Mouse (Mus musculus) adrenal gland, postnatal 0 days (tissue): ENCODE measurements around the gene S1pr2. TPM values are rescaled to one million over a fixed set of nuclear protein-coding genes. Genes with fewer than 3 reads are reported as not detected.

ENCODE experiments used
- microRNA-seq: library from miRNA; unstranded; fragments of <30 nt; microRNA quantifications from one replicate; pipeline ENCODE4, GENCODE M21; 2016; ENCODE audit warnings: borderline replicate concordance; ENCODE audit not compliant: insufficient number of aligned reads
- polyA plus RNA-seq: library from polyadenylated mRNA; unstranded; fragments of >200 nt; fragmentation: Nextera tagmentation; extraction: Ambion mirVana; gene quantifications from 2 replicates; pipeline ENCODE4 v1.2.1, GENCODE M21; 2015

S1pr2 gene
- polyA plus RNA-seq = 25.8 and 29.4 TPM in 2 replicates

GRCm38 (mm10) chr9:20976216-20976960, at the start of gene S1pr2:
Gene S1pr2, minus strand, starts transcription at chr9:20976781.

DNA sequence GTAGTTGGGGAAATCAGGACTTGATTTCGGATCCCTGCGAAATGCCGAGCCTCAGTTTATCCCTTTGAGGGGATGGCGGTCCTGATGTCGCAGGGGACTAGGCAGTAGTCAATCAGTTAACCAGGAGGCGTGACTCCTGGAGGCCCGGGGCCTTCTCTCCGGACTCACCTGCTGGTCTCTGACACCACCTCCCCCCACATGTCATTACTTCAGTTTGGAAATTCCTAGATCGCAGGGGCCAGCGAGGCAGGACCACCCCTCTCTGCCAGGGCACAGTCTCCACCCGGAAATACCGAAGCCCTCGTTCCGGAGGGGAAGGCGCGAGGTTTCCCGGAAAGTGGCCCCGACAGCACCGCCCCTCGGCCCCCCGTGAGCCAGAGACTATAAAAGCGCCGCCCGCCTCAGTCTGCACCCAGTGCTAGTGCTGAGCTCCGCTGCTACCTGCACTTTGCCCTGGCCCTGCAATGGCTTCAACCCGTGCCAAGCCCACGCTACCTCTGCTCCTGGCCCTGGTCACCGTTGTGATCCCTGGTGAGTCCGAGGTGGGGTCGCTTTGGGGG, 39.1 kb upstream of the S1pr2 start, which contains the start of gene Icam1:
Gene Icam1 (plus strand): TSS at position 415 of the 560 bp plus-strand sequence.

DNA sequence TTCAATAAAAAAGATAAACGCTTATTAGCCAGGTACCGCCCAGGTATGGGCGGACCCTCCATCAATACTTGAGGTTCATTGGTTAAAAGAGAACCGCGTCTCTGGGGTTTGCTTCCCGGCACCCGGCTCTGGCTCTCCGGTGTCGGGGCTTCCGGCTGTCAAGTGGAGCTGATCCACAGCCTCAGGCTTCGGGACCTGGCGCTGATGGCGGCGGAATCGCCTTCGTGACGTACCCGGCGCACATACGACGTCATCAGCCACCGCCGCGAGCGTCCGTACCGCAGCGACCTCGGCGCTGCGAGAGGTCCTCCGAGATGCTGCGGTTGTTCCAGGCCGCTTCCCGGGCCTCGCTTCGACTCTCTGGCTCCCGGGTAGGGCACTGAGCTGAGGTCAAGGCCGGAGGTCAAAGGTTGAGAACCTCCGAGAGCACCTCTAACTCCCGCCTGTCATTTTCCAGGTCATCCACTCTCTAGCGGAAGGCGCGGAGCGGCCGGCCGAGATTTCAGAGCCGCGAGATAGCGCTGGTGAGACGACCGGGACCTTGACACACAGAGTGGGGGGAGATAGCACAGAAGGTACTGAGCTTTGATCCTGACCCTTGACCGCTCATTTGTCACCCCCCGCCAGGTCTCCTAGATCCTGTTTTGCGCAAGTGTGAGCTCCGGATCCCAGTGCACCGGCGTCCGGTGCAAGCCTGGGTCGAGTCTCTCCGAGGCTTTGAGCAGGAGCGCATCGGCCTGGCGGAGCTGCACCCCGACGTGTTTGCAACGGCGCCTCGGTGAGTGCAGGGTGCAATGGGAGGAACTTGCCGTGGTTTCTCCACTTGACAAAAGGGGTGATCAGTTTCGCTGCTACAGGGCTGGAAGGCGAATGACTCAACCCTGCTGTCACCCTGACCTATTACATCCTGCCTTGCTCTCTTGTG, 26.3 kb upstream of the S1pr2 start, which contains the start of gene Mrpl4:
Gene Mrpl4 (plus strand): TSS at position 112 of the 925 bp plus-strand sequence.

GRCm38 (mm10) chr9:20959430-20959938, 17.1 kb downstream of the S1pr2 start, which contains the start of gene Dnmt1:
Gene Dnmt1, minus strand, starts transcription at chr9:20959888.

Small RNA genes within 50 kb of the gene (microRNA-seq; reads per million reads assigned to microRNA genes)
- not detected for gene Mir7081

Other genes with a start within 250 kb of the S1pr2 start
- gene Olfm2, start 230.4 kb downstream of the S1pr2 start, polyA plus RNA-seq = 10.1 and 30.7 TPM in 2 replicates
- 20.4 and 60.9 TPM in 2 replicates for gene Col5a3, start 161.7 kb downstream of the S1pr2 start, polyA plus RNA-seq
- gene Rdh8, start 158.3 kb downstream of the S1pr2 start, polyA plus RNA-seq = not detected in 2 replicates
- 12.4 and 27.2 TPM in 2 replicates for gene A230050P20Rik, start 108.1 kb downstream of the S1pr2 start, polyA plus RNA-seq
- gene Angptl6, start 97.1 kb downstream of the S1pr2 start, polyA plus RNA-seq = 3.2 and 3.9 TPM in 2 replicates
- gene Ppan, start 88.6 kb downstream of the S1pr2 start, polyA plus RNA-seq = 26.7 and 36.0 TPM in 2 replicates
- gene Eif3g, start 78.2 kb downstream of the S1pr2 start, polyA plus RNA-seq = 160 and 181 TPM in 2 replicates
- gene Dnmt1, start 16.9 kb downstream of the S1pr2 start, polyA plus RNA-seq = 20.2 and 26.5 TPM in 2 replicates
- 98.2 and 154 TPM in 2 replicates for gene Mrpl4, start 26.0 kb upstream of the S1pr2 start, polyA plus RNA-seq
- gene Icam1, start 39.2 kb upstream of the S1pr2 start, polyA plus RNA-seq = 10.3 TPM in 2 replicates
- gene Icam4, start 52.6 kb upstream of the S1pr2 start, polyA plus RNA-seq = 4.3 and 5.4 TPM in 2 replicates
- 0.15 and 0.16 TPM in 2 replicates for gene Icam5, start 55.3 kb upstream of the S1pr2 start, polyA plus RNA-seq
- 0.48 TPM in 1 of 2 replicates, not detected in the other for gene Zglp1, start 90.3 kb upstream of the S1pr2 start, polyA plus RNA-seq
- 0.19 and 0.25 TPM in 2 replicates for gene Gm49373, start 96.3 kb upstream of the S1pr2 start, polyA plus RNA-seq
- 60.5 and 68.4 TPM in 2 replicates for gene Fdx1l, start 96.8 kb upstream of the S1pr2 start, polyA plus RNA-seq
- 0.91 and 1.2 TPM in 2 replicates for gene Gm38431, start 115.2 kb upstream of the S1pr2 start, polyA plus RNA-seq
- gene Raver1, start 115.2 kb upstream of the S1pr2 start, polyA plus RNA-seq = 25.9 and 31.4 TPM in 2 replicates
- gene Tyk2, start 154.5 kb upstream of the S1pr2 start, polyA plus RNA-seq = 5.3 and 10.8 TPM in 2 replicates
- gene Cdc37, start 173.2 kb upstream of the S1pr2 start, polyA plus RNA-seq = 163 and 197 TPM in 2 replicates
- 3.1 and 5.1 TPM in 2 replicates for gene Pde4a, start 188.9 kb upstream of the S1pr2 start, polyA plus RNA-seq